Mouse (Mus musculus) stomach, embryonic 16.5 days (tissue): ENCODE measurements around the gene Ubtd2. TPM values are rescaled to one million over a fixed set of nuclear protein-coding genes. Genes with fewer than 3 reads are reported as not detected.

Experiments
- ATAC-seq: fragments of 200-750 bp; cut with Nextera tagmentation; 2 replicates; pipeline ENCODE4 v1.8.0; 2017; ENCODE audit warnings: moderate number of reproducible peaks, moderate TSS enrichment; ENCODE audit not compliant: insufficient read depth, low FRiP score
- H3K27ac ChIP-seq: fragments of 300-500 bp; sonication (generic); 2 replicates; pipeline ENCODE4 v1.5.1; 2014; ENCODE audit warnings: low read length
- H3K27me3 ChIP-seq: fragments of 300-500 bp; sonication (generic); 2 replicates; pipeline ENCODE4 v1.6.1; 2014; ENCODE audit warnings: low read length, control low read depth, mixed read lengths; ENCODE audit not compliant: control insufficient read depth, insufficient read depth
- H3K36me3 ChIP-seq: fragments of 300-500 bp; sonication (generic); 2 replicates; pipeline ENCODE4 v1.6.1; 2014; ENCODE audit warnings: low read length; ENCODE audit not compliant: control insufficient read depth, insufficient read depth
- H3K4me1 ChIP-seq: fragments of 300-500 bp; sonication (generic); 2 replicates; pipeline ENCODE4 v1.6.1; 2014; ENCODE audit warnings: low read length, control low read depth, mixed read lengths; ENCODE audit not compliant: control insufficient read depth, insufficient read depth
- H3K4me2 ChIP-seq: fragments of 300-500 bp; sonication (generic); 2 replicates; pipeline ENCODE4 v1.6.1; 2014; ENCODE audit warnings: low read depth, low read length, mixed read lengths
- H3K4me3 ChIP-seq: fragments of 300-500 bp; sonication (generic); replicated peaks from 2 replicates; pipeline ENCODE4 v1.5.1; 2014; ENCODE audit warnings: mild to moderate bottlenecking, low read length
- H3K9ac ChIP-seq: fragments of 300-500 bp; sonication (generic); 2 replicates; pipeline ENCODE4 v1.6.1; 2014; ENCODE audit warnings: low read length
- H3K9me3 ChIP-seq: fragments of 300-500 bp; sonication (generic); replicated peaks from 2 replicates; pipeline ENCODE4 v1.6.1; 2016; ENCODE audit warnings: low read length, control low read depth; ENCODE audit not compliant: control insufficient read depth
- whole genome bisulfite sequencing: fragments of 180-500 bp; shearing (Covaris S2); extraction: QIAGEN DNeasy Blood & Tissue Kit; methylation state at CpG from one replicate; pipeline ENCODE4 v1.1.7; 2014; 5-methylcytosine and 5-hydroxymethylcytosine counted together
- polyA plus RNA-seq: library from polyadenylated mRNA; unstranded; fragments of >200 nt; fragmentation: Nextera tagmentation; extraction: Ambion mirVana; gene quantifications from 2 replicates; pipeline ENCODE4 v1.2.1, GENCODE M21; 2015

The Ubtd2 gene
- 39.2 and 40.3 TPM in 2 replicates for polyA plus RNA-seq

GRCm38 (mm10) chr11:32454800-32455506 lies at the start of gene Ubtd2:
TSS of gene Ubtd2 (plus strand) at chr11:32455370.
- peak; percentile 98 for ATAC-seq

GRCm38 (mm10) chr11:32407863-32408262 lies 47.3 kb upstream of the Ubtd2 start:
- Histone ChIP-seq H3K36me3 (0 out of 2 replicates have a peak, but pooled peaks cover 4% of the 10 kb centered on the region), H3K9ac (no peak overlapping the region)
- 54% methylated on average over 3 of the region's 3 CpGs for WGBS

More at GRCm38 (mm10) chr11:32454800-32455506, at the start of gene Ubtd2:
- Histone ChIP-seq H3K4me2 (peak within 1 kb of the TSS; percentile 87), H3K9me3 (no peaks in the 10 kb centered on the region), H3K9ac (peak within 1 kb of the TSS; percentile 96), H3K27me3 (no peaks in the 10 kb centered on the region), H3K27ac (peak within 1 kb of the TSS; percentile 97), H3K36me3 (no peaks in the 10 kb centered on the region), H3K4me1 (0 out of 2 replicates have a peak, but pooled peaks cover 2% of the 10 kb centered on the region), H3K4me3 (peak within 1 kb of the TSS; percentile 98)
- under 1% methylated on average over 80 of the region's 86 CpGs for WGBS

GRCm38 (mm10) chr11:32409052-32409451 lies 46.1 kb upstream of the Ubtd2 start:
- H3K36me3 ChIP-seq, result peaks cover 5% of the 10 kb centered on the region; the same call in 1 of the 2 replicates

More at GRCm38 (mm10) chr11:32407863-32408262, 47.3 kb upstream of the Ubtd2 start:
- Histone ChIP-seq H3K4me1 (no peaks in the 10 kb centered on the region), H3K27me3 (no peaks in the 10 kb centered on the region), H3K27ac (no peak overlapping the region), H3K9me3 (no peaks in the 10 kb centered on the region), H3K4me2 (no peak overlapping the region), H3K4me3 (no peak overlapping the region)
- no peak for ATAC-seq

GRCm38 (mm10) chr11:32409823-32410562 lies 45.2 kb upstream of the Ubtd2 start:
- H3K9me3 ChIP-seq, result no peaks in the 10 kb centered on the region
- ATAC-seq, result no peak
- no peak overlapping the region for H3K9ac ChIP-seq
- peaks cover 14% of the 10 kb centered on the region; the same call in 1 of the 2 replicates for H3K36me3 ChIP-seq
- no peak overlapping the region for H3K4me2 ChIP-seq
- H3K4me1 ChIP-seq, result no peaks in the 10 kb centered on the region
- no peak overlapping the region for H3K4me3 ChIP-seq
- 78% methylated on average over 11 of the region's 11 CpGs for WGBS
- no peaks in the 10 kb centered on the region for H3K27me3 ChIP-seq
- H3K27ac ChIP-seq, result no peak overlapping the region

More at GRCm38 (mm10) chr11:32409052-32409451, 46.1 kb upstream of the Ubtd2 start:
- Histone ChIP-seq H3K27me3 (no peaks in the 10 kb centered on the region), H3K4me3 (no peak overlapping the region), H3K4me1 (no peaks in the 10 kb centered on the region), H3K9me3 (no peaks in the 10 kb centered on the region), H3K27ac (no peak overlapping the region), H3K4me2 (no peak overlapping the region), H3K9ac (no peak overlapping the region)
- ATAC-seq, result no peak

GRCm38 (mm10) chr11:32420001-32420400 lies 35.2 kb upstream of the Ubtd2 start:
- WGBS, result 84% methylated on average over 5 of the region's 5 CpGs
- no peak for ATAC-seq
- Histone ChIP-seq H3K9me3 (no peaks in the 10 kb centered on the region), H3K27me3 (no peaks in the 10 kb centered on the region), H3K4me3 (no peak overlapping the region), H3K4me1 (no peaks in the 10 kb centered on the region), H3K9ac (no peak overlapping the region), H3K27ac (no peak overlapping the region), H3K36me3 (peaks cover 37% of the 10 kb centered on the region; the same call in 1 of the 2 replicates), H3K4me2 (no peak overlapping the region)

GRCm38 (mm10) chr11:32423311-32423710 lies 31.9 kb upstream of the Ubtd2 start:
- no peak overlapping the region for H3K27ac ChIP-seq
- no peak overlapping the region for H3K9ac ChIP-seq
- no peaks in the 10 kb centered on the region for H3K27me3 ChIP-seq
- no peak overlapping the region for H3K4me3 ChIP-seq
- no peak overlapping the region for H3K4me2 ChIP-seq
- H3K36me3 ChIP-seq, result 0 out of 2 replicates have a peak, but pooled peaks cover 25% of the 10 kb centered on the region
- 73% methylated on average over 12 of the region's 12 CpGs for WGBS
- H3K9me3 ChIP-seq, result no peaks in the 10 kb centered on the region
- H3K4me1 ChIP-seq, result no peaks in the 10 kb centered on the region
- no peak for ATAC-seq

- Histone ChIP-seq H3K9me3 (no peaks in the 10 kb centered on the region), H3K4me3 (no peak overlapping the region), H3K4me2 (no peak overlapping the region), H3K27ac (no peak overlapping the region), H3K27me3 (no peaks in the 10 kb centered on the region), H3K4me1 (no peaks in the 10 kb centered on the region), H3K9ac (no peak overlapping the region), H3K36me3 (0 out of 2 replicates have a peak, but pooled peaks cover 25% of the 10 kb centered on the region)
- no peak for ATAC-seq
- 87% methylated on average over 4 of the region's 4 CpGs for WGBS
Measured at GRCm38 (mm10) chr11:32424600-32424999, 30.6 kb upstream of the Ubtd2 start.

GRCm38 (mm10) chr11:32425043-32425658 lies 30.0 kb upstream of the Ubtd2 start:
- no peak overlapping the region for H3K4me3 ChIP-seq
- no peak for ATAC-seq
- H3K27ac ChIP-seq, result no peak overlapping the region
- H3K9me3 ChIP-seq, result no peaks in the 10 kb centered on the region
- 0 out of 2 replicates have a peak, but pooled peaks cover 22% of the 10 kb centered on the region for H3K36me3 ChIP-seq
- no peak overlapping the region for H3K9ac ChIP-seq
- WGBS, result 74% methylated on average over 10 of the region's 10 CpGs
- no peak overlapping the region for H3K4me2 ChIP-seq
- no peaks in the 10 kb centered on the region for H3K27me3 ChIP-seq
- no peaks in the 10 kb centered on the region for H3K4me1 ChIP-seq
